Mouse (Mus musculus): ENCODE results near the gene Ulk1.

Ulk1 gene

GRCm38 (mm10) chr5:110770448-110771158 is 39.3 kb downstream of the Ulk1 start, which contains the start of gene Ep400:
Gene Ep400, minus strand, starts transcription at chr5:110770717.
- intact Hi-C loops (cut with DNase I), result loop anchor here (5.0 kb wide), 1 partner anchor 37 kb away; no protein-coding TSS in a partner anchor

GRCm38 (mm10) chr5:110770031-110770445 is 39.9 kb downstream of the Ulk1 start:
- intact Hi-C loops (cut with DNase I), result loop anchor here (5.0 kb wide), 1 partner anchor 37 kb away; no protein-coding TSS in a partner anchor

- intact Hi-C loops (cut with DNase I), result loop anchor here (5.0 kb wide), 1 partner anchor 42 kb away; no protein-coding TSS in a partner anchor
These were observed 40.6 kb downstream of the Ulk1 start for GRCm38 (mm10) chr5:110769272-110769671.

DNA sequence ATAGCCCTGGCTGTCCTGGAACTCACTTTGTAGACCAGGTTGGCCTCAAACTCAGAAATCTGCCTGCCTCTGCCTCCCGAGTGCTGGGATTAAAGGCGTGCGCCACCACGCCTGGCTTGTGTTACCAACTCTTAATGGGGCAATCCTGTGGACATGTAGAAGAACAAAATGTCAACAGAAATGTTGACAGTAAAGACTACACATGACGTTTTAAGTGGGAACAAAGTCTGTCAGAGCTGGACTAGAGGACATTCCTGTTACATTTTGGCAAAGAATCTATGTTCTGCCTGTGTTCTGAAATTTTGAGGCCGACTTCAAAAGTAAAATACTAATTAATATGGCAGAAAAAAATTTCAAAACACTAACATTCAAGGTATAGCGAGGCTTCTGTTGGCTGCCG is 46.0 kb downstream of the Ulk1 start:
- intact Hi-C loops (cut with DNase I), result no loop called here

GRCm38 (mm10) chr5:110745021-110745420 is 64.9 kb downstream of the Ulk1 start:
- intact Hi-C loops (cut with DNase I), result no loop called here

- intact Hi-C loops (cut with DNase I), result no loop called here
These were observed 70.2 kb downstream of the Ulk1 start for GRCm38 (mm10) chr5:110739496-110740275.

DNA sequence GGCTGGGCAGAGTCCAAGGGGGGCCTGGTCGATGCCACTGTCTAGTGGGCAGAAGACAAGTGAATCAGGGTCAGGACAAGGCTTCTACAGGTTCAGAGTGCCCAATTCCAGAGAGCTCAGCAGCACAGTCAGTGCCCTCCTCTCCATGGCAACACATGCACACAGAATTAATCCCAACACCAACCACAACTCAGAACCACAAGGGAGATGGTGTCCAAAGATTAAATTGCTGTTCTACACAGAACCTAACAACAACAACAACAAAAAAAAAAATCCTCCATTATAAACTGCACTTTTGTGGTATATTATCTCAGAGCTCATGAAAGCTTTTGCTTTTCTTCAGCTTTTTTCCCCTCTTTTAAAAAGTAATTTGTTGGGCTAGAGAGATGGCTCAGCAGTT is 74.3 kb downstream of the Ulk1 start:
- intact Hi-C loops (cut with DNase I), result no loop called here

Data from adrenal gland (tissue).